Mouse (Mus musculus) bone marrow macrophage, adult 2 months (primary cell): ENCODE results near the gene Spag16.

Source experiments
- CTCF ChIP-seq: IDR thresholded peaks from 2 replicates; pipeline ENCODE4 v1.5.1; 2012; ENCODE audit warnings: low read depth, mild to moderate bottlenecking, low read length, moderate library complexity
- POLR2A ChIP-seq: IDR thresholded peaks from 2 replicates; pipeline ENCODE4 v1.6.1; 2012; ENCODE audit warnings: mild to moderate bottlenecking, low read depth, low read length, borderline replicate concordance

DNA sequence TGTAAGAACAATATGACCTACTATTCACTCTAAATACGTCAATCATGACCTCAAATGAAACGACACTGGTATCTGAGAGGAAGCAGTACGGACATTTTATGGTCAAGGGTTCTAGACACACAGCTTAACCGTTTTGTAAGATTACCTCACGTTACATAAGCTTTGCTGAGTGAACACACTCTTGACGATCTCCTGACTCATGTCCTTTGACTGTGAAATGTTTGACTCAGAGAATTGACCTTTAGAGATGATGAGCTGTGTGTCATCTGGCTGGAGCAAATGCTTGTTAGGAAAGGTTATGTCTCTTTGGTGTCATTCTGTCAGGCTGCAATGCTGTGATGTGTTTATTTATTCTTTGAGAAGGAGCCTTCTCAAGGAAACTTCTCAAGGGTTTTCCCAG, 252.0 kb downstream of the Spag16 start:
- TF ChIP-seq CTCF, result no peak
- TF ChIP-seq POLR2A, result no peak
